Mouse (Mus musculus) neural tube, embryonic 14.5 days (tissue): ENCODE measurements around the gene Hdac9. TPM values are rescaled to one million over a fixed set of nuclear protein-coding genes. Genes with fewer than 3 reads are reported as not detected.

ENCODE experiments used
- ATAC-seq: fragments of 200-750 bp; cut with Nextera tagmentation; 2 replicates; pipeline ENCODE4 v1.8.0; 2017; ENCODE audit warnings: low read depth, mild to moderate bottlenecking, moderate TSS enrichment, moderate library complexity
- H3K27ac ChIP-seq: fragments of 300-500 bp; sonication (generic); 2 replicates; pipeline ENCODE4 v1.5.1; 2014; ENCODE audit warnings: low read depth, mild to moderate bottlenecking, control low read depth, low read length, moderate library complexity, mixed read lengths
- H3K27me3 ChIP-seq: fragments of 300-500 bp; sonication (generic); 2 replicates; pipeline ENCODE4 v1.6.1; 2014; ENCODE audit warnings: low read length; ENCODE audit not compliant: control insufficient read depth, insufficient read depth
- H3K36me3 ChIP-seq: fragments of 300-500 bp; sonication (generic); 2 replicates; pipeline ENCODE4 v1.6.1; 2014; ENCODE audit warnings: low read length, mixed read lengths; ENCODE audit not compliant: control insufficient read depth, insufficient read depth
- H3K4me1 ChIP-seq: fragments of 300-500 bp; sonication (generic); 2 replicates; pipeline ENCODE4 v1.6.1; 2014; ENCODE audit warnings: low read length; ENCODE audit not compliant: control insufficient read depth, insufficient read depth
- H3K4me2 ChIP-seq: fragments of 300-500 bp; sonication (generic); 2 replicates; pipeline ENCODE4 v1.6.1; 2014; ENCODE audit warnings: mild to moderate bottlenecking, low read depth, low read length, control low read depth
- H3K4me3 ChIP-seq: fragments of 300-500 bp; sonication (generic); 2 replicates; pipeline ENCODE4 v1.5.1; 2014; ENCODE audit warnings: low read depth, low read length, control low read depth, mixed read lengths
- H3K9ac ChIP-seq: fragments of 300-500 bp; sonication (generic); replicated peaks from 2 replicates; pipeline ENCODE4 v1.6.1; 2014; ENCODE audit warnings: low read depth, mild to moderate bottlenecking, control low read depth, low read length, mixed read lengths
- H3K9me3 ChIP-seq: fragments of 300-500 bp; sonication (generic); 2 replicates; pipeline ENCODE4 v1.6.1; 2016; ENCODE audit warnings: low read length; ENCODE audit not compliant: control insufficient read depth
- WGBS: fragments of 180-500 bp; shearing (Covaris S2); extraction: QIAGEN DNeasy Blood & Tissue Kit; methylation state at CpG from one replicate; pipeline ENCODE4 v1.1.7; 2014; 5-methylcytosine and 5-hydroxymethylcytosine counted together
- polyA plus RNA-seq: library from polyadenylated mRNA; unstranded; fragments of >200 nt; fragmentation: Nextera tagmentation; extraction: Ambion mirVana; gene quantifications from 2 replicates; pipeline ENCODE4 v1.2.1, GENCODE M21; 2014

The Hdac9 gene
- polyA plus RNA-seq, 1 experiment from 2014 or later: 14.1 TPM

DNA sequence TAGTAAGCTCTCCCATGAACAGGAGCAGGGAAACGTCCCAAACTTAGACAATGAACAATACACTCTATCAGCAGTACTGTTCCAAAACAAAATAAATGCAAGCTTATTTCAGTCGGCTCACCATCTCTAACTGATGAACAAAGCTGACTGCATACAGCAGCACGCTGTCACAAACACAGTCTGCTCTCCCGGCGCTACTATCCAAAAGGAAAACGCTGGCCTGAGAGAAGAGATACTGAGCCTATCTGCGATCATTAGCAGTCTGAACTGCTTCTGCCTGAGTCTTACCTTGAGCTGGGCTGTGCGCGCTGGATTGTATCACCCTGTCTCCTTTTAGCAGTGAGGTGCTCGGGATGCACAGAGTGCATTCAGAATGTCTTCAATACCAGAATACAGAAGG, 299.1 kb downstream of the Hdac9 start:
- no peak for ATAC-seq
- H3K4me1 ChIP-seq: no peaks in the 10 kb centered on the region
- no peaks in the 10 kb centered on the region for H3K27me3 ChIP-seq
- H3K36me3 ChIP-seq: no peaks in the 10 kb centered on the region
- H3K27ac ChIP-seq: no peak overlapping the region
- WGBS: 65% methylated on average over 10 of the region's 10 CpGs
- no peak overlapping the region for H3K4me3 ChIP-seq
- no peak overlapping the region for H3K4me2 ChIP-seq
- no peaks in the 10 kb centered on the region for H3K9me3 ChIP-seq
- no peak overlapping the region for H3K9ac ChIP-seq

DNA sequence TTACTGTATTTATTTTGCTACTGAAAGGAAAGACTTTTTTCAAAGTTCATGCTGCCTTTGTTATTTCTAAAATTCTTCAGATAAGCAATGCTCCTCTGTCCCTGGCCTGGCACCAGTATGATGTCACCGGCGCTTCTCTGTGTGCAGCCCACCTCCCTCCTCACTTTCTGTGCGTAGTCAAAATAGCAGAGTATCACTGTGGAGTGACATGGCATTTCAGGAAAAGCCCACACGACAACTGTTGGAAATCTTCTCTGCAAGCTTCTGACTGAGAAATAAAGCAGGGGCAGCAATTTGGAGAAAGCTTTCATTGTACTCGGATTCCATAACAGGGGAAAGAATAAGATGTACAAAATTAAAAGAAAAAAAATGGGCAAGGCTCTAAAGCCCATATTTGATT, 302.1 kb downstream of the Hdac9 start:
- Histone ChIP-seq H3K36me3 (no peaks in the 10 kb centered on the region), H3K27me3 (no peaks in the 10 kb centered on the region), H3K9ac (no peak overlapping the region), H3K27ac (no peak overlapping the region), H3K4me1 (no peaks in the 10 kb centered on the region), H3K4me3 (no peak overlapping the region), H3K9me3 (no peaks in the 10 kb centered on the region), H3K4me2 (no peak overlapping the region)
- WGBS: 81% methylated on average over 5 of the region's 5 CpGs
- no peak for ATAC-seq

DNA sequence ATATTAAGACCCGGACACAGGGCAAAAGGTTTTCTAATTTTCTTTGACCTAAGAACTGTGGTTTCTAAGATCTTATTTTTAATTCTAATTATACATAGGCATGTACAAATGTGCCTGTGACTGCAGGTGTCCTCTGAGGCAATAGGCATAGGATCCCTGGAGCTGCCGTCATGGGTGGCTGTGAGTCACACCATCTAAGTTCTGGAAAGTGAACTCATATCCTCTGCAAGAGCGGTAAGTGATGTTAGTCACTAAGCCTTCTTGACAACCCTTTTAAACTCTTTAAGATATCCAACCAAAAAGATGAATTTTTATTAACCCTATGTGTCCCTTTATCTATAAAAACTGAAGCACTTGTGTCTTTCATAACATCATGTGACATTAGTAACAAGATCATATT, 304.4 kb downstream of the Hdac9 start:
- Histone ChIP-seq H3K9me3 (no peaks in the 10 kb centered on the region), H3K4me3 (no peak overlapping the region), H3K27me3 (no peaks in the 10 kb centered on the region), H3K9ac (no peak overlapping the region), H3K27ac (no peak overlapping the region), H3K4me1 (no peaks in the 10 kb centered on the region), H3K4me2 (no peak overlapping the region), H3K36me3 (no peaks in the 10 kb centered on the region)
- no peak for ATAC-seq
- 91% methylated on average over 3 of the region's 3 CpGs for WGBS

DNA sequence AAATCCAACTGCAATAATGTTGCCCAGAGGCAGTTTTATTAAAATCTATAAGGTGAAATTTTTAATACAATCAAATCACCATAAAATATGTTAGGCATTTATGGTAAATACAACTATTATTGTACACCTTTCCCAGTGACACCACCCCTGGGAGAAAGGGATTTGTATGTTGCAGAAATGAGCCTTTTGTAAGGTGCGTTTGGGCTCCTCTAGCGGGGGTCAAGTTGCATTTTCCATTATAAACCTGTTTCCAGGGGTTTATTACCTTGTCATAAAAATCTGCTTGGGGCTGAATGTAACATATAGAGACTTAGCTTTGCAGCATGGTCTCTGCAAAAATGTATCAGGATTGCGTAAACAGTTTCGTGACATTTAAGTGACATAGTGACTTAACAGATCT, 312.4 kb downstream of the Hdac9 start:
- Histone ChIP-seq H3K4me3 (no peak overlapping the region), H3K4me2 (no peak overlapping the region), H3K9me3 (no peaks in the 10 kb centered on the region), H3K4me1 (no peaks in the 10 kb centered on the region), H3K27me3 (no peaks in the 10 kb centered on the region), H3K36me3 (no peaks in the 10 kb centered on the region), H3K9ac (no peak overlapping the region), H3K27ac (no peak overlapping the region)
- WGBS: 85% methylated on average over 4 of the region's 4 CpGs
- no peak for ATAC-seq

DNA sequence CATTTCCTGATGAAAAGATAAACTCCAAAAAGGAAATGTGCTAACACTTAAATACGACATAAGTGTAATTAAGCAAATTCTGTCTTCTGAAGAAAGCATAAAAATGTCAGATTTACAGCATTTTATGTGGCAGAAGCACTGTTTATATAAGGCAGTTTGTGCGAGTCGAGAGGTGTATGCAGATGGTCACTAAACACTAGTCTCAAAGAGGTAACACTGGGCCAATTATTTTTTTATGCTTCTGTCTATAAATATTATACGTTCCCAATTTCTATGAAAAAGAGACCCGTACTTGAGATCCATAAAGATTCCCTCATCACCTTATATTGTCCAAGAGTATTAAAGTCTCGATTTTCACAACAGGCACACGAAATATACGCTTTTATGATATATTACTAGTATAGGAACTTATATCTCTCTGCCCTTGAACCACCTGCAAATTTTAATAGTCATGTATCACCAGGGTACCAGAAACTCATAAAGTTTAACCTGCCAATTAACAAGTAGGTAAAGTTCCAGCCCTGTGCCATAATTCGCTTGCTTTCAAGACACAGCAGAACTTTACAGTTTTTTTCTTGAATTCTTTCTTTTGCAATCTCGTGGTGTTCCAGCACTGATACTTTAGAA, 322.6 kb downstream of the Hdac9 start:
- H3K27ac ChIP-seq: no peak overlapping the region
- WGBS: 87% methylated on average over 10 of the region's 10 CpGs
- H3K9me3 ChIP-seq: no peaks in the 10 kb centered on the region
- no peaks in the 10 kb centered on the region for H3K36me3 ChIP-seq
- ATAC-seq: no peak; the same call in 1 of the 2 replicates
- no peaks in the 10 kb centered on the region for H3K4me1 ChIP-seq
- H3K4me3 ChIP-seq: no peak overlapping the region
- no peak overlapping the region for H3K9ac ChIP-seq
- H3K4me2 ChIP-seq: no peak overlapping the region
- H3K27me3 ChIP-seq: no peaks in the 10 kb centered on the region

DNA sequence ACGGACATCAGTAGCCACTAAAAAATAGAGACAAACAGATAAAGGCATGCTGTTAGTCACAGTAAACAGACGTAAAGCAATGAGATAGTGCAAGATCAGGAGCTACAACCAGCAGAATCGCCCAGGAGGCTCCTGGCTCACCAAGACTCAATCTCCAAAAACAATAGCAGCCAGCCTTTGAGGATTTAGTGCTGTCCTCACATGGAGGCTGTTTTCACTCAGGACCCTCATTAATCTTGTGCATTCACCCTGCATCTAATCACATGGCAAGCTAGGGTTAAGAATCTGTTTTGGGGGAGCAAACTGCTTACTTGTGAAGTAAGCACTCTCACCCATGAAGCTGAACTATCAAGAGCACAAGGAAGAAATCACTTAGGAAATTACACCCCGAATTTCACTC, 329.7 kb downstream of the Hdac9 start:
- no peaks in the 10 kb centered on the region for H3K9me3 ChIP-seq
- no peaks in the 10 kb centered on the region for H3K27me3 ChIP-seq
- no peaks in the 10 kb centered on the region for H3K36me3 ChIP-seq
- no peak overlapping the region for H3K9ac ChIP-seq
- H3K27ac ChIP-seq: no peak overlapping the region
- no peak for ATAC-seq
- 30% methylated on average over 4 of the region's 4 CpGs for WGBS
- H3K4me2 ChIP-seq: no peak overlapping the region
- H3K4me3 ChIP-seq: no peak overlapping the region
- H3K4me1 ChIP-seq: no peaks in the 10 kb centered on the region

DNA sequence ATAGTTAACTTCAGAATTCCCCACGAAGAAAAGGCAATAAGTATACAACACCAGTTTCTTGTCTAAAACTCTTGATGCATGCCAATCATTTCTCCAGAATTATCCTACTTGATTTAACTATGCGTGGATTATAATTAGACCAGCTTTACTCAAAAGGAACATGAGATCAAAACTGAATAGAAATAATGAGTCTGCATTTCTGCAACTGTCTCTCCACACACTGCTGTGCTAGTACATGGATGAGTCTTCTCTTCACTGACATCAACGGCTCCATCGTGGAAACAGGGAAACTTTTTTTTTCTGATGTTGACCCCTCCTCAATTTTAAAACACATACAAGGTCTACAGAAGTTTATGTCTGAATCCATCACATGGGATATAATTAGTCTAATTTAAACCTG, 334.4 kb downstream of the Hdac9 start:
- no peaks in the 10 kb centered on the region for H3K27me3 ChIP-seq
- WGBS: 95% methylated on average over 4 of the region's 4 CpGs

DNA sequence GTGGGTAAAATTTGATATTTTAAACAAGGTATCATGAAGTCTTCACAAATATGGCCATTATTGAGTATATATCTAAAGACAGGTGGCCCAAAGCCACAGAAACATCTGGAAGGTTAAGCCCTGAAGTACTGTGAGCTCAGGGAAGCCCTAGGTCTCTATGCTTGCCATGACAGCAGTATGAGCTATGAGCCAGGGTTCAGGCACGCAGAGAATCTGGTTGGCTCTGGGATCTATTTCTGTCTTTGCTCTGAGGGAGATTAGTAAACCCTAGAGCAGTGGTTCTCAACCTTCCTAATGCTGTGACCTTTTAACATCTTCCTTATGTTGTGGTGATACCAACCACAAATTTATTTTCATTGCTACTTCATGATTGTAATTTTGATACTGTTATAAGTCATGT, 337.7 kb downstream of the Hdac9 start:
- H3K4me1 ChIP-seq: no peaks in the 10 kb centered on the region
- H3K4me2 ChIP-seq: no peak overlapping the region
- ATAC-seq: no peak
- H3K9me3 ChIP-seq: no peaks in the 10 kb centered on the region
- WGBS: 90% methylated on average over 1 of the region's 1 CpGs
- H3K27me3 ChIP-seq: no peaks in the 10 kb centered on the region
- no peak overlapping the region for H3K4me3 ChIP-seq
- H3K27ac ChIP-seq: no peak overlapping the region
- H3K9ac ChIP-seq: no peak overlapping the region
- no peaks in the 10 kb centered on the region for H3K36me3 ChIP-seq

More for the DNA sequence above, 334.4 kb downstream of the Hdac9 start:
- no peaks in the 10 kb centered on the region for H3K36me3 ChIP-seq
- no peak overlapping the region for H3K4me2 ChIP-seq
- no peak overlapping the region for H3K4me3 ChIP-seq
- no peak overlapping the region for H3K27ac ChIP-seq
- ATAC-seq: no peak
- no peaks in the 10 kb centered on the region for H3K9me3 ChIP-seq
- H3K4me1 ChIP-seq: no peaks in the 10 kb centered on the region
- H3K9ac ChIP-seq: no peak overlapping the region

DNA sequence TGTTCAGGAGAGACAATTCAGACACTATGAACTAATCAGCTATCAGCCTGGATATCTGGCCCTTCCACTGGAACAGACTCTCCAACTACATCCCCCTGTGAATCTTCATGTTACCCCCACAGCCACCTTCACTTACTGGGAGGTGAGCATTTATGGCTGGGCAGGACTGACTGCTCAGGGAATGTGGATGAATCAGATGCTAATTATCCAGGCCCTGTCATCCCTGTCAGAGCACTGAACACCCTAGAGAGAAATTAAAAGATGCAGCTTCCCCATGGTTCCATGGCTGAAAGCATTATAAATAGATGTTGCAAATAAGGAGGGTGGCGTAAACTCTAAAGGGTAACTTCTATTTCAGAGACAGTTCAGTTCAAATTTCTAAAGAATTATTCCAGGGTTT, 345.8 kb downstream of the Hdac9 start:
- H3K4me1 ChIP-seq: no peaks in the 10 kb centered on the region
- no peak for ATAC-seq
- H3K4me3 ChIP-seq: no peak overlapping the region
- H3K27ac ChIP-seq: no peak overlapping the region
- no peak overlapping the region for H3K4me2 ChIP-seq
- H3K36me3 ChIP-seq: no peaks in the 10 kb centered on the region
- H3K9ac ChIP-seq: no peak overlapping the region
- 43% methylated on average over 1 of the region's 1 CpGs for WGBS
- no peaks in the 10 kb centered on the region for H3K27me3 ChIP-seq
- H3K9me3 ChIP-seq: no peaks in the 10 kb centered on the region
